Mouse (Mus musculus) kidney, postnatal 0 days (tissue): ENCODE measurements around the gene Pgap2. TPM values are rescaled to one million over a fixed set of nuclear protein-coding genes. Genes with fewer than 3 reads are reported as not detected.
"Not testable (repeated sequence)": the region's sequence is repeated elsewhere in the genome, so short reads cannot be mapped to it uniquely, and the experiment has no call there.

Source experiments
- ATAC-seq: fragments of 200-750 bp; cut with Nextera tagmentation; replicated peaks from 2 replicates; pipeline ENCODE4 v1.8.0; 2017; ENCODE audit warnings: low read depth, moderate number of reproducible peaks, moderate TSS enrichment, moderate library complexity; ENCODE audit not compliant: low FRiP score
- DNase-seq: peaks from one replicate; pipeline ENCODE4 v3.0.0-alpha.2; 2016; ENCODE audit warnings: low spot score
- H3K27ac ChIP-seq: fragments of 300-500 bp; sonication (generic); 2 replicates; pipeline ENCODE4 v1.5.1; 2014; ENCODE audit warnings: mild to moderate bottlenecking
- H3K27me3 ChIP-seq: fragments of 300-500 bp; sonication (generic); 2 replicates; pipeline ENCODE4 v1.6.1; 2014; ENCODE audit warnings: low read length, mixed read lengths; ENCODE audit not compliant: insufficient read depth
- H3K36me3 ChIP-seq: fragments of 300-500 bp; sonication (generic); 2 replicates; pipeline ENCODE4 v1.6.1; 2014; ENCODE audit warnings: low read length, mixed read lengths; ENCODE audit not compliant: insufficient read depth
- H3K4me1 ChIP-seq: fragments of 300-500 bp; sonication (generic); replicated peaks from 2 replicates; pipeline ENCODE4 v1.6.1; 2014; ENCODE audit warnings: antibody characterized with exemption, low read length, mixed read lengths; ENCODE audit not compliant: insufficient read depth
- H3K4me2 ChIP-seq: fragments of 300-500 bp; sonication (generic); 2 replicates; pipeline ENCODE4 v1.6.1; 2014; ENCODE audit warnings: mild to moderate bottlenecking, low read length, moderate library complexity, mixed read lengths
- H3K4me3 ChIP-seq: fragments of 300-500 bp; sonication (generic); replicated peaks from 2 replicates; pipeline ENCODE4 v1.5.1; 2014; ENCODE audit warnings: low read depth, low read length
- H3K9ac ChIP-seq: fragments of 300-500 bp; sonication (generic); 2 replicates; pipeline ENCODE4 v1.6.1; 2014; ENCODE audit warnings: low read depth, low read length
- H3K9me3 ChIP-seq: fragments of 300-500 bp; sonication (generic); replicated peaks from 2 replicates; pipeline ENCODE4 v1.6.1; 2016; ENCODE audit warnings: low read length, inconsistent platforms, mixed read lengths
- CTCF ChIP-seq: IDR thresholded peaks from 2 replicates; pipeline ENCODE4 v1.5.1; 2016; ENCODE audit warnings: antibody characterized with exemption, low read depth, mild to moderate bottlenecking, moderate library complexity
- WGBS: fragments of 180-500 bp; shearing (Covaris S2); extraction: QIAGEN DNeasy Blood & Tissue Kit; methylation state at CpG from one replicate; pipeline ENCODE4 v1.1.7; 2014; 5-methylcytosine and 5-hydroxymethylcytosine counted together
- polyA plus RNA-seq: library from polyadenylated mRNA; unstranded; fragments of >200 nt; fragmentation: Nextera tagmentation; extraction: Ambion mirVana; gene quantifications from 2 replicates; pipeline ENCODE4 v1.2.1, GENCODE M21; 2015

The Pgap2 gene
- polyA plus RNA-seq, 1 experiment from 2014 or later: 66.8 TPM

DNA sequence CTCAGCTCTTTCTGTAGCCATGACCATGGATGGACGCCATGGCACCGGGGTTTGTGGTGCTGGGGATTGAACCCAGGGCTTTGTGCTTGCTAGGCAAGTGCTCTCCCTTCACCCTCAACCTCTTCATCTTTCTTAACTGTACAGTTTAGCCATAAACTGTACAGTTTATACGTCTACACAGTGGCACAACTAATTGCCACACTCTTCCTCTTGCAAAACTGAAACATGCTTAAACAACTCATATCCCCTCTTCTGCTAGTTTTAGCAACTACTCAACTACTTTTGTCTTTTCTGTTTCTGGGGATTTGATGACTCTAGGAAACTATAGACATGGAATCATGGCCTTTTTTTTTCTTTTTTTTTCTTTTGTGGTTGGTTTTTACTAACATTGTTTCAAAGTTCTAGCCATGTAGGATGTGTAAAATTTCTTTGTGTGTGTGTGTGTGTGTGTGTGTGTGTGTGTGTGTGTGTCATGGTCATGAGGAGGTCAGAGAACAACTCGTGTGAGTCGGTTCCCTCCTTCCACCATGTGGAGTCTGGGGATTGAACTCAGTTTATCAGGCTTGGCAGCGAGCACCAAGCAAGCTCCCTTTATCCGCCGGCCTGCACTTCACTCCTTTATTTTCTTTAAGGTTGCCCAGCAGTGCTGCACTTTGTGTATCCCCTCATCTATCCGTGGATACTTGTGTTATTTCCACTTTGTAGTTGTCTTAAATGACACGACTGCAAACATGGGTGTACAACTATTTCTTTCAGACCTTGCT lies 49.9 kb downstream of the Pgap2 start:
- Histone ChIP-seq H3K4me3 (no peak overlapping the region), H3K27me3 (no peaks in the 10 kb centered on the region), H3K4me2 (no peak overlapping the region), H3K9ac (no peak overlapping the region), H3K4me1 (no peaks in the 10 kb centered on the region), H3K27ac (no peak overlapping the region), H3K9me3 (no peaks in the 10 kb centered on the region), H3K36me3 (no peaks in the 10 kb centered on the region)
- TF ChIP-seq CTCF: no peak
- DNase-seq (no peak), ATAC-seq (no peak)
- WGBS: 80% methylated on average over 10 of the region's 10 CpGs

DNA sequence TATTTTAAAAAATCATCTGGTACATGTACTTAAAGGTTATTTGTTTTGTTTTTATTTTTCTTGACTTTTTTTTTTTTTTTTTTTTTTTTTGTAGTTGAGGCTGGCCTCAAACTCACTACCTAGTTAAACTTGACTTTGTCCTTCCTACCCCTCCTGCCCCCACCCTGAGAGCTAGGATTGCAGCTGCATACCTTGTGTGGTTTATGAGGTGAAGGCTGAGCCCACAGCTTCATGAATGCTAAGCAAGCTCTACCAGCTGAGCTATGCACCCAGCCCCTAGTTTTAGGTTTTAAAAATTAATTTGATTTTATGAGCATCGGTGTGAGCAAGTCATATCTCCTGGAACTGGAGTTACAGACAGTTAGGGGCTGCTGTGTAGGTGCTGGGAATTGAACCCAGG lies 50.5 kb downstream of the Pgap2 start:
- Histone ChIP-seq H3K27me3 (no peaks in the 10 kb centered on the region), H3K36me3 (no peaks in the 10 kb centered on the region), H3K9ac (no peak overlapping the region), H3K4me2 (no peak overlapping the region), H3K4me3 (no peak overlapping the region), H3K9me3 (no peaks in the 10 kb centered on the region), H3K4me1 (no peaks in the 10 kb centered on the region), H3K27ac (no peak overlapping the region)
- WGBS: 89% methylated on average over 1 of the region's 1 CpGs
- no peak for TF ChIP-seq CTCF
- ATAC-seq: no peak
- no peak for DNase-seq

DNA sequence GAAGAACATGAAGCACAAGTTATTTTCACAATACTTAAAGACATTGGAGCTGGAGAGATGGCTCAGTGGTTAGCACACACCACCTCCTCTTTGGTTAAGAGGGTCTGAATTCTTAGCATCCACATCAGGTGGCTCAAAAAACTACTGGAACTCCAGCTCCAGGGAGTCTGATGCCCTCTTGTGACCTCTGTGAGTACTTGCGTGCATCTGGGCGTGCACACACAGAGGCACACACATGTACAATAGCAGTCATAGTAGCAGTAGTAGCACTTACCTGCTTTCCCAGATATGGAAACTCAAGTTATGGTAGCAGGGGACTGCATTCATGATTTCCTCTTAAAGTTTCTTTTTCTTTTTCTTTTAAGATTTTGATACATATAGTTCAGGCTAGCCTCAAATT lies 53.0 kb downstream of the Pgap2 start:
- no peak overlapping the region for H3K4me3 ChIP-seq
- ATAC-seq: no peak
- H3K9me3 ChIP-seq: no peaks in the 10 kb centered on the region
- no peak for DNase-seq
- H3K9ac ChIP-seq: no peak overlapping the region
- no peak for TF ChIP-seq CTCF
- no peak overlapping the region for H3K27ac ChIP-seq
- H3K4me2 ChIP-seq: no peak overlapping the region
- H3K4me1 ChIP-seq: no peaks in the 10 kb centered on the region
- H3K36me3 ChIP-seq: no peaks in the 10 kb centered on the region
- H3K27me3 ChIP-seq: no peaks in the 10 kb centered on the region
- 91% methylated on average over 2 of the region's 2 CpGs for WGBS

DNA sequence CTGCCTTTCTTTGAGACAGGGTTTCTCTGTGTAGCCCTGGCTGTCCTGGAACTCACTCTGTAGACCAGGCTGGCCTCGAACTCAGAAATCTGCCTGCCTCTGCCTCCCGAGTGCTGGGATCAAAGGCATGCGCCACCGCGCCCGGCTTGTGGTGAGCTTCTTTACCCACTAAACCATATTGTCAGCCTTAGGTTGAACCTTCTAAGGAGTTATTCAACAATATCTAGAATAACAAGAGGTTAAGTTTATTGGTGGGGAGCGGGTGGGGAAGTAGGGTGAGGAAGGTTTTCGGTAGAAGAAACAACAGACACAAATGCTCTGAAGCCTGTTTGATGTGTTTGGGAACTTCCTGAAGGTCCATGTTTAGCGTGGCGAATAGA lies 56.0 kb downstream of the Pgap2 start:
- not testable (repeated sequence) for H3K36me3 ChIP-seq, H3K9ac ChIP-seq, H3K27me3 ChIP-seq, H3K27ac ChIP-seq, H3K9me3 ChIP-seq, H3K4me2 ChIP-seq, ATAC-seq, DNase-seq, H3K4me1 ChIP-seq, H3K4me3 ChIP-seq
- 95% methylated on average over 10 of the region's 10 CpGs for WGBS

DNA sequence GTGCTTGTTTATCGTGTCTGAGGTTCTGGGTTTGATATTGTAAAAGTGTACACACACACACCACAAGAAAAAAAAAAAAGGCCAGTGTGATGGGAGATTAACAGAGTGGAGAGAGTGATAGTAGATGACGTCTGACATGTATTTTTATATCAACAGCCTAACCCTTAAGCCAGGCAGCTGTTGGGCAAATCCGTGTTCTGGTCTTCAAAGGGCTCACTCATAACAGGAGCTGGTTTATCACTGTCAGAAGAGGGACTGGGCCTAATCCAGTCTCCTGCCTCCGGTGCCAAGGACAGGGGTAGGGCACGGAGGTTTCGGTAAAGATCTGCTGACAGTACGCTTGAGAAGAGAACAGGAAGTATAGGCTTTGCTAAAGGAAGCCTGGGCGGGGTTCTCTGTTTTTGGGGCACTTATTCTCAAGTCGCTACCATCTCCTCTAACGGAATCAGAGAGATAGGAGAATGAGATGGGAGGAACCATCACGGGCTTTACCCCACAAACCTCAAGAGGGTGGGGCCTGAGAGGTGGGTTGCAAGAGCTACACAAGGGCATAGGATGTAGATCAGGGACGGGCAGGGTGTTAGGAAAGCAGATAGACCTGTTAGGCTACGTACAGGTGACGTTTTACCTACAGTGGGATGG lies 56.5 kb downstream of the Pgap2 start:
- Histone ChIP-seq H3K4me3 (no peak overlapping the region; the same call in 1 of the 2 replicates), H3K4me2 (0 out of 2 replicates have a peak overlapping the region, but pooled peaks have one; percentile 97), H3K36me3 (no peaks in the 10 kb centered on the region), H3K9me3 (no peaks in the 10 kb centered on the region), H3K27me3 (no peaks in the 10 kb centered on the region), H3K9ac (no peak overlapping the region), H3K4me1 (no peaks in the 10 kb centered on the region), H3K27ac (no peak overlapping the region)
- ATAC-seq: peak; percentile 16; the same call in 1 of the 2 replicates
- 54% methylated on average over 14 of the region's 14 CpGs for WGBS
- TF ChIP-seq CTCF: no peak
- no peak for DNase-seq

DNA sequence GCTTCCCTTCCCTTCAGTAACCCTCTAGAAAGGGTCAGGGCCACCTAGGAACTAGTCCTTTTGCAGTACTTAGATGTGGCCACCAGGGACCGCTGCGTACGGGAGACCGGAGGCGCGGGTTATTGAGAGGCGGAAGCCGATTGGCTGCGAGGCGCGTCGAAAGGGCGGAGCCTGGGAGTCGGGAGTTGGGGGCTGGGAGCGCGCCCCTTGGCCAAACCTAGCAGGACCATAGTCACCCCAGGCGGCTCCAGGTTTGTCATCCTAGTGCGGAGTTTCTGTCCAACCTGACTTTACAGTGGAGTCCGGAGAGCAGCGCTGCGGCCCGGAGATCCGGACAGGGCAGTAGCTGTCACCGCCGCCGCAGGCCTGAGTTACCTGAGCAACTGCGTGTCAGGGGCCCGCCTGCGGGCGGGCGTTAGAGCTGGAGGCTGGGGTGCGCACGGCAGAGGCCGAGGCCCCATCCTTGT lies 57.1 kb downstream of the Pgap2 start:
- no peaks in the 10 kb centered on the region for H3K27me3 ChIP-seq
- no peaks in the 10 kb centered on the region for H3K4me1 ChIP-seq
- no peaks in the 10 kb centered on the region for H3K36me3 ChIP-seq
- WGBS: under 1% methylated on average over 33 of the region's 34 CpGs
- H3K4me2 ChIP-seq: peak overlapping the region; percentile 97
- peak; percentile 92 for TF ChIP-seq CTCF
- H3K4me3 ChIP-seq: peak overlapping the region; percentile 85
- H3K9me3 ChIP-seq: no peaks in the 10 kb centered on the region
- H3K9ac ChIP-seq: peak overlapping the region; percentile 70
- peak overlapping the region; percentile 47; the same call in 1 of the 2 replicates for H3K27ac ChIP-seq
- peak; percentile 87 for ATAC-seq
- peak; percentile 97 for DNase-seq
